Mouse (Mus musculus) liver, embryonic 14.5 days (tissue): ENCODE data around the gene March5. TPM values are rescaled to one million over a fixed set of nuclear protein-coding genes. Genes with fewer than 3 reads are reported as not detected.

Source experiments
- ATAC-seq: fragments of 200-750 bp; cut with Nextera tagmentation; 2 replicates; pipeline ENCODE4 v1.8.0; 2017; ENCODE audit warnings: moderate number of reproducible peaks, mild to moderate bottlenecking, moderate library complexity; ENCODE audit not compliant: insufficient read depth
- DNase-seq, 3 experiments: peaks; one replicate each; pipeline ENCODE4 v3.0.0-alpha.2; 2012 to 2013; ENCODE audit warnings: low read depth in 3 of 3, low spot score in 3 of 3
- H3K27ac ChIP-seq: fragments of 300-500 bp; sonication (generic); 2 replicates; pipeline ENCODE4 v1.5.1; 2014; ENCODE audit warnings: moderate library complexity, mild to moderate bottlenecking, control low read depth, inconsistent platforms
- H3K27me3 ChIP-seq: fragments of 300-500 bp; sonication (generic); 2 replicates; pipeline ENCODE4 v1.6.1; 2014; ENCODE audit warnings: mild to moderate bottlenecking, low read length, moderate library complexity; ENCODE audit not compliant: control insufficient read depth, insufficient read depth
- H3K36me3 ChIP-seq: fragments of 300-500 bp; sonication (generic); replicated peaks from 2 replicates; pipeline ENCODE4 v1.6.1; 2014; ENCODE audit warnings: low read depth; ENCODE audit not compliant: control insufficient read depth, insufficient read depth
- H3K4me1 ChIP-seq, 2 experiments: fragments of 200-500 bp in 1 of 2; fragments of 300-500 bp in 1 of 2; sonication (generic) in 1 of 2; replicated peaks; 2 replicates each; pipeline ENCODE4 v1.6.1; 2012 to 2014; ENCODE audit warnings: antibody characterized with exemption in 1 of 2, inconsistent platforms in 1 of 2, low read length in 1 of 2; ENCODE audit not compliant: control insufficient read depth in 2 of 2, insufficient read depth in 2 of 2
- H3K4me2 ChIP-seq: fragments of 300-500 bp; sonication (generic); 2 replicates; pipeline ENCODE4 v1.6.1; 2014; ENCODE audit warnings: low read depth, mild to moderate bottlenecking, control low read depth, moderate library complexity
- H3K4me3 ChIP-seq, 2 experiments: fragments of 200-500 bp in 1 of 2; fragments of 300-500 bp in 1 of 2; sonication (generic) in 1 of 2; 2 replicates each; pipeline ENCODE4 v1.5.1; 2012 to 2014; ENCODE audit warnings: low read depth in 2 of 2, low read length in 2 of 2, mild to moderate bottlenecking in 2 of 2, control low read depth in 1 of 2, inconsistent platforms in 1 of 2, moderate library complexity in 1 of 2; ENCODE audit not compliant: insufficient read depth in 1 of 2
- H3K9ac ChIP-seq: fragments of 300-500 bp; sonication (generic); replicated peaks from 2 replicates; pipeline ENCODE4 v1.6.1; 2014; ENCODE audit warnings: mild to moderate bottlenecking, control low read depth, moderate library complexity
- H3K9me3 ChIP-seq: fragments of 300-500 bp; sonication (generic); 2 replicates; pipeline ENCODE4 v1.6.1; 2016; ENCODE audit warnings: low read length, mixed read lengths; ENCODE audit not compliant: control insufficient read depth
- CTCF ChIP-seq: IDR thresholded peaks from 2 replicates; pipeline ENCODE4 v1.5.1; 2016; ENCODE audit warnings: antibody characterized with exemption, low read depth, control low read depth
- EP300 ChIP-seq: IDR thresholded peaks from 2 replicates; pipeline ENCODE4 v1.6.1; 2016; ENCODE audit warnings: antibody characterized with exemption, low read depth
- WGBS: fragments of 180-500 bp; shearing (Covaris S2); extraction: QIAGEN DNeasy Blood & Tissue Kit; methylation state at CpG from one replicate; pipeline ENCODE4 v1.1.7; 2014; ENCODE audit not compliant: insufficient replicate concordance; 5-methylcytosine and 5-hydroxymethylcytosine counted together
- polyA plus RNA-seq, 2 experiments: library from polyadenylated mRNA; depleted of rRNA in 1 of 2; stranded (reverse) in 1 of 2; unstranded in 1 of 2; fragments of >200 nt; fragmentation: Nextera tagmentation in 1 of 2; extraction: Ambion mirVana in 1 of 2; gene quantifications; 2 replicates each; pipeline versions ENCODE4 v1.2.1 to v1.2.3; 2012 to 2014

March5 gene
- polyA plus RNA-seq, 2 experiments, result 69.6 to 145 TPM

DNA sequence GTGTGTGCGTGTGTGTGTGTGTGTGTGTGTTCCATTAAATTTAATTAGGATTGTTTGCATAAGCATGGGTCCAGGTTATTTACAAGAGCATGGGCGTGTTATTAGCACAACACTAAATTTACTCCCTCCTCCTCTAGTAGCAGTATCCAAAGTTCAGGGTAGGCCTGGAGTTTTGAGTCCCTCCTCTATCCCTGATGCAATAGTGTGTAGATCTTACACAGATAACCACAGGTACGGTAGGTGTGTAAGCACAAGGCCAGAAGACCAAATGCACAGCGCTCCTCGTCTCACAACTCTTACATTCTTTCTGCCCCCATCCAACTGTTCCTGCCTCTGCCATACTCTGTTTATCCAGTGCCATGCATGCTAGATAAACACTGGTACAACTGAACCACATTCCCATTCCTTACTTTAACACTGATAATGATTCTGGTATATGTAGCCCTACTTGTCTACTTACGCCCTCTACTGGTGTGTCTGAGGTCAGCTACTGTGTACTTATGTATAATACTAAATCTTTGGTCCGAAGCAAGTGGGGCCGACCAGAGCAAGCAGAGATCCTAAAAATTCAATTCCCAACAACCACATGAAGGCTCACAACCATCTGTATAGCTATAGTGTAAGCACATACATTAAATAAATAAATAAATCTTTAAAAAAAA, 2.3 kb downstream of the March5 start:
- Histone ChIP-seq H3K27ac (peak overlapping the region; percentile 89), H3K9me3 (no peaks in the 10 kb centered on the region), H3K9ac (peak overlapping the region; percentile 100), H3K4me2 (peak overlapping the region; percentile 79), H3K36me3 (peaks cover 38% of the 10 kb centered on the region), H3K4me3 (peak overlapping the region; percentile 99 to 100), H3K4me1 (peaks cover 22 to 27% of the 10 kb centered on the region in 2 experiments), H3K27me3 (no peaks in the 10 kb centered on the region)
- ATAC-seq (no peak), DNase-seq (no peak)
- WGBS, result 65% methylated on average over 8 of the region's 8 CpGs
- TF ChIP-seq EP300, result no peak
- TF ChIP-seq CTCF, result peak; percentile 68

DNA sequence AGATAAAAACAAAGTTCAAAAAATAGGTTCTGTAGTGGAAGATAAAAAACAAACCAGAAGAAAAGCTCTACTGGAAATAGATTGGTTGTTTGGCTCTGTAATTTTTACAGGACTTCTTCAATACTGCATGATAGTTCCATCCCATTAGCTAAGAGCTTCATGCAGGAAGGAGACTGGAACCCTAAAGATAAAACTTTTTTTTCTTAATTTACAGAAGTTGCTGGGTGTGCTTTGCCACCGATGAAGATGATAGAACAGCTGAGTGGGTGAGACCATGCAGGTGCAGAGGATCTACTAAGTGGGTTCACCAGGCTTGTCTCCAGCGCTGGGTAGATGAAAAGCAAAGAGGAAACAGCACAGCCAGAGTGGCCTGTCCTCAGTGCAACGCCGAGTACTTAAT, 3.1 kb downstream of the March5 start:
- Histone ChIP-seq H3K27ac (no peak overlapping the region; the same call in 1 of the 2 replicates), H3K4me1 (peaks cover 20 to 22% of the 10 kb centered on the region in 2 experiments)

DNA sequence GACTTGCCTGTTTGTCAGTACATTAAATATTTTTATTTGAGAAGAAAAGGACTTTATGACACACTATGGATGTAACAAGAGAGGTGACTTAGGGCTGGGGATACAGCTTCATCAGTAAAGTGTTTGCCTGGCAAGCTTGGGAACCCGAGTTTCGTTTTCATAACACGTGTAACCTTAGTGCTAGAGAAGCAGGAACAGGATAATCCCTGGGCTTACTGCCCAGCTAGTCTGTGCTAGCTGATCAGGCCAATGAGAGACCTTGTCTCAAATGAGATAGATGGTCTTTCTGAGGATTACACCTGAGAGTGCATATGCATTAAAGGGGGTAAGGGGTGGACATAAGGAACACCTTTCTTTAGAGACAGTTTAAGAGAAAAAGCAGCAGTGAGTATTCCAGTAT, 4.1 kb downstream of the March5 start:
- Histone ChIP-seq H3K9ac (no peak overlapping the region), H3K36me3 (peaks cover 45% of the 10 kb centered on the region), H3K9me3 (no peaks in the 10 kb centered on the region), H3K4me3 (no peak overlapping the region), H3K27me3 (no peaks in the 10 kb centered on the region), H3K4me2 (no peak overlapping the region), H3K4me1 (peaks cover 15% of the 10 kb centered on the region in 2 experiments), H3K27ac (no peak overlapping the region)
- WGBS, result 91% methylated on average over 3 of the region's 3 CpGs
- no peak for TF ChIP-seq CTCF
- TF ChIP-seq EP300, result no peak
- ATAC-seq, result no peak
- DNase-seq, result no peak

More for the DNA sequence above, 3.1 kb downstream of the March5 start:
- TF ChIP-seq EP300 (0 out of 2 replicates have a peak, but pooled peaks have one; percentile 19), CTCF (no peak)
- Histone ChIP-seq H3K9ac (peak overlapping the region; percentile 19; the same call in 1 of the 2 replicates), H3K27me3 (no peaks in the 10 kb centered on the region), H3K4me3 (peak overlapping the region in 1 of 2 experiments; percentile 100; a peak in 2 of 4 replicates), H3K9me3 (no peaks in the 10 kb centered on the region), H3K36me3 (peaks cover 40% of the 10 kb centered on the region), H3K4me2 (peak overlapping the region; percentile 79)
- DNase-seq (no peak), ATAC-seq (no peak)
- WGBS, result 76% methylated on average over 4 of the region's 4 CpGs

DNA sequence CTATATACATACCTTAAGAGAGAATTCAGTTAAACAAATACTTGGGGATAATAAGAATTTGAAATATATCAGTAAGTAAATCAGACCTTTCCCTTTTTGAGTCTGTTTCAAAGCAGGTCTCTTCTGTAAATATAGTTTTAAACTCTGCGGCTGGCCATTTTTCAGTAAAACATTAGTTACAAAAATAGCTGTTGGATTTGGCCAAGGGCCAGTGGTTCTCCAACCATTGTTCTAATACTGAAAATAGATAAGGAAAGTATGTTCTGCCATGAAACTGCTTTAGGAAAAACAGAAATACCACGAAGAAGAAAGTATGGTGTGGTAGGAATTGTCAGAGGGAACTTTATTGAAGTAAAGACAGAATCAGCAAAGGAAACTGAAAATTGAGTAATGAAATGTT, 7.4 kb downstream of the March5 start:
- no peak overlapping the region for H3K27ac ChIP-seq
- peaks cover 8 to 11% of the 10 kb centered on the region in 2 experiments for H3K4me1 ChIP-seq
- peaks cover 71% of the 10 kb centered on the region for H3K36me3 ChIP-seq
- 73% methylated on average over 2 of the region's 2 CpGs for WGBS
- no peaks in the 10 kb centered on the region for H3K9me3 ChIP-seq
- no peak overlapping the region for H3K4me3 ChIP-seq
- DNase-seq, result no peak
- no peak for ATAC-seq
- H3K27me3 ChIP-seq, result no peaks in the 10 kb centered on the region
- TF ChIP-seq CTCF (no peak), EP300 (no peak)
- H3K9ac ChIP-seq, result no peak overlapping the region
- no peak overlapping the region for H3K4me2 ChIP-seq

DNA sequence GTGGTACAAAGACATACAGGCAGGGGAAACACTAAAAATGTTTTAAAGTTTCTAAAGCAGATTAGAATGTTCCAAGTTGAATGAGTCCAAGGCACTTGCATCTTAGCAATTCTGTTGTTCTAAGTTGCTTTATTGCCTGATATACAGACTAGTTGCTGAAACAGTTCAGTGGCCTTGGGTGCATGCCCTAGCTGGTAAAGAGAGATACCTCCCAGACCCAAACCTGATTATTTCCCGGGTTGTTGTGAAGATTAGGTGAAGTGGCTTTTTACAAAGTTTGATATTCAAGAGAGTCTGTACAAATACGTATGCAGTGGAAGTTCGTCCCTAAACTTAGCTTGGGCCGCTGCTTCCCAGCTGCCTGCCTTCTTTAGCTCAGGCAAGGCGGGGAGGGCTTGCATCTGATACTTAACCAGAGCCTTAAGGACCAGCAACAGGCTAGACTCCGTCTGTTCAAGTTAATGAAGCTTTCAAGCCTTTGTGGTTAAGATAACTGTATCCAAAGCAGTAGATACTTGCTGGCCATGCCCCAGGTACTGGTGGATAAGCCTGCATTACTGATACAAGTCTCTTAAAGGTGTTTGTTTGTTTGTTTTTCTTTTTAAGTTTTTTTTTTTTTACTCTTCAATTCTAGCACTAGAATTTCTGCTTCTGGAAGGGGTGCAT, 18.0 kb downstream of the March5 start:
- no peak overlapping the region for H3K4me3 ChIP-seq
- H3K36me3 ChIP-seq, result peaks cover 25% of the 10 kb centered on the region
- DNase-seq, result no peak
- no peaks in the 10 kb centered on the region for H3K27me3 ChIP-seq
- H3K9me3 ChIP-seq, result no peaks in the 10 kb centered on the region
- TF ChIP-seq CTCF (no peak), EP300 (peak; percentile 28; the same call in 1 of the 2 replicates)
- H3K4me2 ChIP-seq, result no peak overlapping the region
- ATAC-seq, result peak; percentile 69; the same call in 1 of the 2 replicates
- 44% methylated on average over 6 of the region's 6 CpGs for WGBS
- no peak overlapping the region for H3K9ac ChIP-seq
- H3K4me1 ChIP-seq, result peaks cover 9 to 10% of the 10 kb centered on the region in 2 experiments
- peak overlapping the region; percentile 39 for H3K27ac ChIP-seq
